Mouse (Mus musculus): Measurements from ENCODE around the gene Rapgef3.

- TF ChIP-seq CTCF (IDR thresholded peaks at IDR 0.05; ENCODE audit: low read depth), result no peak
- TF ChIP-seq EP300 (IDR thresholded peaks at IDR 0.05; ENCODE audit: low read depth), result no peak
These were observed 6.2 kb upstream of the Rapgef3 start for GRCm38 (mm10) chr15:97773961-97774370.
